Mouse (Mus musculus) hindbrain, embryonic 11.5 days (tissue): ENCODE results near the gene Epha3. TPM values are rescaled to one million over a fixed set of nuclear protein-coding genes. Genes with fewer than 3 reads are reported as not detected.

ENCODE experiments used
- ATAC-seq: fragments of 200-750 bp; cut with Nextera tagmentation; 2 replicates; pipeline ENCODE4 v1.8.0; 2017; ENCODE audit warnings: mild to moderate bottlenecking, moderate TSS enrichment, moderate library complexity; ENCODE audit not compliant: low FRiP score
- DNase-seq: peaks from one replicate; pipeline ENCODE4 v3.0.0-alpha.2; 2015; ENCODE audit warnings: low spot score
- H3K27ac ChIP-seq: fragments of 300-500 bp; sonication (generic); 2 replicates; pipeline ENCODE4 v1.5.1; 2014; ENCODE audit warnings: mild to moderate bottlenecking, low read depth, low read length
- H3K27me3 ChIP-seq: fragments of 300-500 bp; sonication (generic); 2 replicates; pipeline ENCODE4 v1.6.1; 2014; ENCODE audit warnings: mild to moderate bottlenecking, low read length, moderate library complexity, mixed read lengths; ENCODE audit not compliant: control insufficient read depth, insufficient read depth
- H3K36me3 ChIP-seq: fragments of 300-500 bp; sonication (generic); 2 replicates; pipeline ENCODE4 v1.6.1; 2014; ENCODE audit warnings: mild to moderate bottlenecking, low read length, moderate library complexity, mixed read lengths; ENCODE audit not compliant: control insufficient read depth, insufficient read depth
- H3K4me1 ChIP-seq: fragments of 300-500 bp; sonication (generic); replicated peaks from 2 replicates; pipeline ENCODE4 v1.6.1; 2014; ENCODE audit warnings: low read length, mixed read lengths; ENCODE audit not compliant: control insufficient read depth, insufficient read depth
- H3K4me2 ChIP-seq: fragments of 300-500 bp; sonication (generic); replicated peaks from 2 replicates; pipeline ENCODE4 v1.6.1; 2014; ENCODE audit warnings: mild to moderate bottlenecking, low read depth, low read length
- H3K4me3 ChIP-seq: fragments of 300-500 bp; sonication (generic); 2 replicates; pipeline ENCODE4 v1.5.1; 2014; ENCODE audit warnings: low read depth, low read length
- H3K9ac ChIP-seq: fragments of 300-500 bp; sonication (generic); 2 replicates; pipeline ENCODE4 v1.6.1; 2014; ENCODE audit warnings: low read depth, low read length
- H3K9me3 ChIP-seq: fragments of 300-500 bp; sonication (generic); 2 replicates; pipeline ENCODE4 v1.6.1; 2016; ENCODE audit warnings: low read length; ENCODE audit not compliant: control insufficient read depth
- WGBS: fragments of 180-500 bp; shearing (Covaris S2); extraction: QIAGEN DNeasy Blood & Tissue Kit; methylation state at CpG from one replicate; pipeline ENCODE4 v1.1.7; 2014; 5-methylcytosine and 5-hydroxymethylcytosine counted together
- polyA plus RNA-seq: library from polyadenylated mRNA; unstranded; fragments of >200 nt; fragmentation: Nextera tagmentation; extraction: Ambion mirVana; gene quantifications from 2 replicates; pipeline ENCODE4 v1.2.1, GENCODE M21; 2014

The Epha3 gene
- polyA plus RNA-seq, result 66.2 and 68.6 TPM in 2 replicates

GRCm38 (mm10) chr16:63863913-63864330 lies at the start of gene Epha3:
Epha3 (minus strand) TSS chr16:63864175.
- Histone ChIP-seq H3K27ac (peak within 1 kb of the TSS; percentile 59; the same call in 1 of the 2 replicates), H3K9me3 (no peaks in the 10 kb centered on the region), H3K27me3 (no peaks in the 10 kb centered on the region), H3K9ac (peak within 1 kb of the TSS; percentile 60), H3K4me2 (peak within 1 kb of the TSS; percentile 85), H3K36me3 (no peaks in the 10 kb centered on the region), H3K4me3 (peak within 1 kb of the TSS; percentile 77), H3K4me1 (no peaks in the 10 kb centered on the region)
- ATAC-seq (peak; percentile 90), DNase-seq (peak; percentile 89)
- under 1% methylated on average over 28 of the region's 28 CpGs for WGBS

GRCm38 (mm10) chr16:63903425-63903824 lies 39.5 kb upstream of the Epha3 start:
- Histone ChIP-seq H3K36me3 (no peaks in the 10 kb centered on the region), H3K9me3 (no peaks in the 10 kb centered on the region), H3K4me3 (no peak overlapping the region), H3K4me1 (no peaks in the 10 kb centered on the region), H3K27ac (no peak overlapping the region), H3K4me2 (no peak overlapping the region), H3K9ac (no peak overlapping the region), H3K27me3 (no peaks in the 10 kb centered on the region)
- WGBS, result 50% methylated on average over 13 of the region's 13 CpGs
- ATAC-seq, result no peak
- DNase-seq, result peak; percentile 30

- Histone ChIP-seq H3K4me3 (no peak overlapping the region), H3K4me2 (no peak overlapping the region), H3K27ac (no peak overlapping the region), H3K27me3 (no peaks in the 10 kb centered on the region), H3K9me3 (no peaks in the 10 kb centered on the region), H3K9ac (no peak overlapping the region), H3K36me3 (no peaks in the 10 kb centered on the region), H3K4me1 (no peaks in the 10 kb centered on the region)
- 90% methylated on average over 1 of the region's 1 CpGs for WGBS
- DNase-seq (no peak), ATAC-seq (no peak)
Measured at GRCm38 (mm10) chr16:63881190-63881589, 17.2 kb upstream of the Epha3 start.

- Histone ChIP-seq H3K4me1 (no peaks in the 10 kb centered on the region), H3K27me3 (no peaks in the 10 kb centered on the region), H3K9ac (no peak overlapping the region), H3K4me3 (no peak overlapping the region), H3K36me3 (no peaks in the 10 kb centered on the region), H3K4me2 (no peak overlapping the region), H3K9me3 (no peaks in the 10 kb centered on the region), H3K27ac (no peak overlapping the region)
- ATAC-seq, result peak; percentile 25; the same call in 1 of the 2 replicates
- peak; percentile 74 for DNase-seq
- 12% methylated on average over 7 of the region's 7 CpGs for WGBS
Measured at GRCm38 (mm10) chr16:63872313-63872712, 8.3 kb upstream of the Epha3 start.

- 42% methylated on average over 7 of the region's 7 CpGs for WGBS
- ATAC-seq (0 out of 2 replicates have a peak, but pooled peaks have one; percentile 48), DNase-seq (no peak)
- Histone ChIP-seq H3K4me3 (peak overlapping the region; percentile 77), H3K9me3 (no peaks in the 10 kb centered on the region), H3K27me3 (no peaks in the 10 kb centered on the region), H3K27ac (no peak overlapping the region), H3K4me2 (peak overlapping the region; percentile 85), H3K4me1 (no peaks in the 10 kb centered on the region), H3K9ac (peak overlapping the region; percentile 60), H3K36me3 (no peaks in the 10 kb centered on the region)
Measured at GRCm38 (mm10) chr16:63864463-63864976, 545 bp upstream of the Epha3 start.

- no peaks in the 10 kb centered on the region for H3K9me3 ChIP-seq
- H3K4me2 ChIP-seq, result peak overlapping the region; percentile 85
- under 1% methylated on average over 12 of the region's 12 CpGs for WGBS
- H3K36me3 ChIP-seq, result no peaks in the 10 kb centered on the region
- no peak overlapping the region for H3K27ac ChIP-seq
- H3K9ac ChIP-seq, result 0 out of 2 replicates have a peak overlapping the region, but pooled peaks have one; percentile 0
- peak; percentile 60 for DNase-seq
- peak overlapping the region; percentile 77 for H3K4me3 ChIP-seq
- no peaks in the 10 kb centered on the region for H3K4me1 ChIP-seq
- no peaks in the 10 kb centered on the region for H3K27me3 ChIP-seq
- peak; percentile 63 for ATAC-seq
Measured at GRCm38 (mm10) chr16:63863181-63863580, 794 bp downstream of the Epha3 start.

GRCm38 (mm10) chr16:63857561-63857960 lies 6.4 kb downstream of the Epha3 start:
- peak overlapping the region; percentile 78 for H3K27ac ChIP-seq
- WGBS, result under 1% methylated on average over 11 of the region's 11 CpGs
- H3K27me3 ChIP-seq, result no peaks in the 10 kb centered on the region
- H3K9me3 ChIP-seq, result no peaks in the 10 kb centered on the region
- H3K4me2 ChIP-seq, result peak overlapping the region; percentile 71
- DNase-seq (no peak), ATAC-seq (peak; percentile 63)
- no peaks in the 10 kb centered on the region for H3K4me1 ChIP-seq
- H3K36me3 ChIP-seq, result no peaks in the 10 kb centered on the region
- H3K9ac ChIP-seq, result peak overlapping the region; percentile 65
- H3K4me3 ChIP-seq, result peak overlapping the region; percentile 56

GRCm38 (mm10) chr16:63856658-63857552 lies 7.1 kb downstream of the Epha3 start:
- H3K9ac ChIP-seq, result peak overlapping the region; percentile 65
- H3K4me1 ChIP-seq, result no peaks in the 10 kb centered on the region
- no peaks in the 10 kb centered on the region for H3K36me3 ChIP-seq
- DNase-seq (peak; percentile 82), ATAC-seq (peak; percentile 92)
- H3K9me3 ChIP-seq, result no peaks in the 10 kb centered on the region
- H3K4me2 ChIP-seq, result peak overlapping the region; percentile 71
- peak overlapping the region; percentile 56 for H3K4me3 ChIP-seq
- peak overlapping the region; percentile 78 for H3K27ac ChIP-seq
- no peaks in the 10 kb centered on the region for H3K27me3 ChIP-seq
- 3% methylated on average over 32 of the region's 33 CpGs for WGBS
